Mouse (Mus musculus) heart, embryonic 12.5 days (tissue): Measurements from ENCODE around the gene Tle6. TPM values are rescaled to one million over a fixed set of nuclear protein-coding genes. Genes with fewer than 3 reads are reported as not detected.
A peak's percentile ranks its signal among the peaks of the same experiment; 100 is the strongest.

Experiments
- ATAC-seq: fragments of 200-750 bp; cut with Nextera tagmentation; 2 replicates; pipeline ENCODE4 v1.8.0; 2017; ENCODE audit warnings: moderate TSS enrichment, moderate library complexity; ENCODE audit not compliant: insufficient number of reproducible peaks, low FRiP score
- H3K27ac ChIP-seq: fragments of 300-500 bp; sonication (generic); 2 replicates; pipeline ENCODE4 v1.5.1; 2016; ENCODE audit warnings: mild to moderate bottlenecking, moderate library complexity; ENCODE audit not compliant: poor library complexity, severe bottlenecking
- H3K27me3 ChIP-seq: fragments of 300-500 bp; sonication (generic); replicated peaks from 2 replicates; pipeline ENCODE4 v1.6.1; 2016; ENCODE audit warnings: mild to moderate bottlenecking, moderate library complexity
- H3K36me3 ChIP-seq: fragments of 300-500 bp; sonication (generic); 2 replicates; pipeline ENCODE4 v1.6.1; 2016; ENCODE audit warnings: mild to moderate bottlenecking, moderate library complexity
- H3K4me1 ChIP-seq: fragments of 300-500 bp; sonication (generic); replicated peaks from 2 replicates; pipeline ENCODE4 v1.6.1; 2016; ENCODE audit warnings: mild to moderate bottlenecking
- H3K4me2 ChIP-seq: fragments of 300-500 bp; sonication (generic); 2 replicates; pipeline ENCODE4 v1.6.1; 2016; ENCODE audit warnings: mild to moderate bottlenecking, moderate library complexity
- H3K4me3 ChIP-seq: fragments of 300-500 bp; sonication (generic); 2 replicates; pipeline ENCODE4 v1.5.1; 2016; ENCODE audit warnings: mild to moderate bottlenecking
- H3K9ac ChIP-seq: fragments of 300-500 bp; sonication (generic); 2 replicates; pipeline ENCODE4 v1.6.1; 2016; ENCODE audit warnings: mild to moderate bottlenecking, moderate library complexity
- H3K9me3 ChIP-seq: fragments of 300-500 bp; sonication (generic); replicated peaks from 2 replicates; pipeline ENCODE4 v1.6.1; 2016; ENCODE audit warnings: mild to moderate bottlenecking, moderate library complexity
- WGBS: fragments of 180-500 bp; shearing (Covaris S2); methylation state at CpG from one replicate; pipeline ENCODE4 v1.1.7; 2016; 5-methylcytosine and 5-hydroxymethylcytosine counted together
- polyA plus RNA-seq: library from polyadenylated mRNA; unstranded; fragments of >200 nt; fragmentation: Nextera tagmentation; extraction: Ambion mirVana; gene quantifications from 2 replicates; pipeline ENCODE4 v1.2.1, GENCODE M21; 2016

Gene Tle6
- polyA plus RNA-seq, 1 experiment from 2014 or later = 27.2 TPM

GRCm38 (mm10) chr10:81546788-81547571 is 53.9 kb downstream of the Tle6 start:
- 90% methylated on average over 13 of the region's 13 CpGs for WGBS
- Histone ChIP-seq H3K36me3 (no peaks in the 10 kb centered on the region), H3K4me2 (no peak overlapping the region), H3K4me1 (peaks cover 40% of the 10 kb centered on the region), H3K27ac (no peak overlapping the region), H3K9ac (peak overlapping the region; percentile 42), H3K9me3 (no peaks in the 10 kb centered on the region), H3K4me3 (no peak overlapping the region), H3K27me3 (no peaks in the 10 kb centered on the region)
- no peak for ATAC-seq

DNA sequence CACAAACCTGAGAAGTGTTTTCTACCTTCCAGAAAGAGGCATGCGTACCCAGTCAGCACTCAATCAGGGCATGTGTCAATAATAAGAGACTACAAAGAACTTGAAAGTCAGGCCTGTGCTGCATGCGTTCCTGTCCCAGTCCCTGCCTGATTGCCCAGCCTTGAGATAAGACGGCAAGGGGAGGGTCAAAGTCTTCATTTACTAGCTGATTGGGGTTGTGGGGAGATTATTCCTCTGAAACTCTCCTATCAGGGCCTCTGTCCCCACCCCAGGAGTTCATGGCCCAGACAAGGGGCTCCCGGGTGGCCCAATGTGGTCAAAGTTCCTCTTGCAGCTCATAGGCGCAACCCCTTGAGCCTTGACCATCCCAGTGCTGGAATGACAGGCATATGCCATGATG is 54.5 kb downstream of the Tle6 start:
- Histone ChIP-seq H3K9me3 (no peaks in the 10 kb centered on the region), H3K36me3 (no peaks in the 10 kb centered on the region), H3K4me3 (no peak overlapping the region), H3K9ac (peak overlapping the region; percentile 42), H3K27ac (no peak overlapping the region), H3K27me3 (no peaks in the 10 kb centered on the region), H3K4me1 (peaks cover 44% of the 10 kb centered on the region), H3K4me2 (no peak overlapping the region)
- WGBS = 43% methylated on average over 5 of the region's 5 CpGs
- ATAC-seq = no peak

DNA sequence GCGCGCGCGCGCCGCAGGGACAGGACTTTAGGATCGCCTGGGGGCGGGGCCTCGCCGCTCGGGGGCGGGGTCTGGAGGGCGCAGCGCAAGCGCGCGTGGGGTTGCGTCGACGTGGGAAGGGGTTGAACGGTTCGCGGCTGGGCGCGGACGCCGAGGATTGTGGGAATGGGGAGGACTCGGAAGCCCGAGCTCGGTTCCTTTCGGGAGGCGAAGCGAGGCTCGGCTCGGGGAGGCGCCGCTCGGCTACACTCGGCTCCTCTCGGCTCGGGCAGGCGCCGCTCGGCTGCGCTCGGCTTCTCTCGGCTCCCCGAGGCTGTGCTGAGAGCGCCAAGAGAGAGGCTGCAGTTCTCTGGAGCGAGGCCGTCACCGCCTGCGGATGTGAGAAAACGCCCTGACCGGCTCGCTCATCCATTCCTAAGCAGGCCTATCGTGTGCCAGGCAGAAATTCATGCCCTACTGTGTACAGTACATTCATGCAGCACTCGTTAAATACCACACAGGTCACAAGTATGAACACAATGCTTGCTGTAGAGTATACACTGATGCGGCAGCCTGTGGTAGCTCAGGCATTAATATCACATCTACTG is 55.6 kb downstream of the Tle6 start, which contains the start of gene Gna11:
Gene Gna11 (minus strand): TSS at position 30 of the 587 bp plus-strand sequence.
- H3K27me3 ChIP-seq = no peaks in the 10 kb centered on the region
- 1% methylated on average over 59 of the region's 59 CpGs for WGBS
- H3K4me2 ChIP-seq = peak within 1 kb of the TSS; percentile 99
- peak within 1 kb of the TSS; percentile 99 for H3K4me3 ChIP-seq
- H3K9me3 ChIP-seq = no peaks in the 10 kb centered on the region
- peak; percentile 94 for ATAC-seq
- peaks cover 49% of the 10 kb centered on the region for H3K4me1 ChIP-seq
- peak within 1 kb of the TSS; percentile 96 for H3K9ac ChIP-seq
- peaks cover 2% of the 10 kb centered on the region; the same call in 1 of the 2 replicates for H3K36me3 ChIP-seq
- H3K27ac ChIP-seq = peak within 1 kb of the TSS; percentile 74

DNA sequence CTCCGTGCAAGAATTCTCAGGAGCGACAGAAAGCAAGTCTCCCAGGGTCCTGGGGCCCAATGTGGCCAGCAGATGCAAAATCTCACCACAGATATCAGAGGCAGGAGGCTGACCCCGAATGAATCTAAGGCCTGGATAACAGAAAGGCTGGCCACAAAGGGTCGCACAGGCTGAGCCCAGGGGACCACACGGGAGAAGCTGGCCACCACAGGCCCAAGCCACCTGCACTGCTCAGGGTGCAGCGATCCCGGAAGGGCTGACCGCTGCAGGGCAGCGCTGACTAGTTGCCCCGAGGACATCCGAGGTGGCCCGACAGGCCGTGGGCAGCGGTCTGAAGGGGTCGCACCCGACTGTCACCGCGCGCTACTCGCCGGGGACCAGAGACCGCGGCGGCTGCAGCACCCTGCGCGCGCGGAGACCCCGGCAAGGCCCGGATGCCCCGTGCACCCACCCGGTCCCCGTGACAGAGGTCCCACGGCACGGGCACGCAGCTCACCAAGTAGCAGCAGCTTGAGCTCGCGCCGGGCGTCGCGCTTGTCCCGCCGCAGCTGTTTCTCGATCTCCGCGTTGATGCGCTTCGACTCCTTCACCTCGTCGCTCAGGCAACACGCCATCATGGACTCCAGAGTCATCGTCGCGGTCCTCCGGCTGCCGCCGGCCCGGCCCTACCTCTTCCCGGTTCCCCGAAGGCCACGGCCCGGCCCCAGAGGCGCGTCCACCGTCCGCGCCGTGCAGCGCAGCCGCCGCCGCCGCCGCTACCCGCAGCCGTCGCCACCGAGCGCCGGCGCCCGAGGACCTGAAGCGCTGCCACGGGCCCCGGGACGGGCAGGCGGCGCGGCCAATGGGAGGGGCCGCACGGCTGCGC is 56.3 kb downstream of the Tle6 start:
- peak overlapping the region; percentile 99 for H3K4me2 ChIP-seq
- H3K27me3 ChIP-seq = no peaks in the 10 kb centered on the region
- ATAC-seq = peak; percentile 1; the same call in 1 of the 2 replicates
- WGBS = under 1% methylated on average over 82 of the region's 93 CpGs
- H3K4me3 ChIP-seq = peak overlapping the region; percentile 99
- no peaks in the 10 kb centered on the region for H3K9me3 ChIP-seq
- peak overlapping the region; percentile 74 for H3K27ac ChIP-seq
- H3K4me1 ChIP-seq = peaks cover 49% of the 10 kb centered on the region
- H3K9ac ChIP-seq = peak overlapping the region; percentile 96
- H3K36me3 ChIP-seq = peaks cover 8% of the 10 kb centered on the region

DNA sequence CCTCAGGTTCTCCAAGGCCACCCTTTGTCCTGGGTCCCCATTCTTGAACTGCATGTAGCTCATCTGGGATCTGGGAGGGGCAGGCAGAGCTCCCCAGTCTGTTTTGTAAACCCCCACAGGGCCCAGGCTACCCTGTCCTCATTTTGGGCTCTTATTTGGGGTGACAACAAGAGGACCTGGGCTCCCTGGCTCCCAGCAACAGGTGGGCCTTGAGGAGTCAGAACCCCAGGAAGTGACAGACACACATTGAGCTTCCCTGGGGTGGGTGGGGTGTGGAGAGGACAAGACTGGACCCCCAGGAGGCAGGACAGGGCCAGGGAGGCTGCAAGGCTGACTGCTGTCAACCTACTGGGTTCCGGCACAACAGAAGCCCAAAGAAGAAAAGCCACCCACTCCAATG is 57.2 kb downstream of the Tle6 start:
- peak overlapping the region; percentile 99 for H3K4me2 ChIP-seq
- H3K27me3 ChIP-seq = no peaks in the 10 kb centered on the region
- no peak for ATAC-seq
- H3K4me1 ChIP-seq = peaks cover 49% of the 10 kb centered on the region
- no peak overlapping the region for H3K27ac ChIP-seq
- peak overlapping the region; percentile 96 for H3K9ac ChIP-seq
- WGBS = 83% methylated on average over 1 of the region's 1 CpGs
- no peaks in the 10 kb centered on the region for H3K9me3 ChIP-seq
- H3K4me3 ChIP-seq = peak overlapping the region; percentile 99
- H3K36me3 ChIP-seq = peaks cover 13% of the 10 kb centered on the region

DNA sequence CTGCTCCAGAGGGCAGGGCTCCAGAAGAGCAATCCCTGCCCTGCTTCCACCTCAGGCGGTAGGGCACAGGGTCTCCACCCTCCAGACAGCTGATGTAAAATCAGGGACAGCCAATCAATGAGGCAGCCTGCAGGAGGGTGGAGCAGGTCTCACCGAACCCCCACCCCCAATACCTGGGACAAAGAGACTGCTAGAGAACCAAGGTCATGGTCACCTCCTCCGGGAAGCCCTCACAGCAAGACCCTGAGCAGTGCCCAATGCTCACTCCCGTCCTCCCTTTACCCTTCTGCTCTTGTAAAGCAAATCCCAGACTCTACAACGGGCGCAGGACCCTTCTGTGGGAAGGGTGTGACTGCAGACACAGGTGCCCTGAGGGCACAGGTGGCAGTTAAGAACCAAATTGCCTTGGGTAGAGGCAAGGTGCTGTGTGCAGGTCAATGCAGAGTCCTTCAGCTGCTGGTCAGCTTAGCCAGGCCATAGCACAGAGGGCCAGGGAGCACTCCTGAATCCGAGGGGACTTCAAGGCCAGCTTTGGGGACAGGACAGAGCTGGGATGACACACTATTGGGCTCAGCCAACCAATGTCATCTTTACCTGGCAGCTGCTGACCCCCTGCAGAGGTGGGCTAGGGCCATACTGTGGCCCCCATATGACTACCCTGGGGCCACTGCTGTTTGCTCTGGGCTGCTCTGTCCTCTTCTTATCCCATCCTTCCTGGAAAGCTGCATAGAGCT is 58.0 kb downstream of the Tle6 start:
- Histone ChIP-seq H3K4me3 (peak overlapping the region; percentile 99), H3K27ac (no peak overlapping the region), H3K4me2 (peak overlapping the region; percentile 99), H3K36me3 (peaks cover 14% of the 10 kb centered on the region), H3K9ac (peak overlapping the region; percentile 96), H3K27me3 (no peaks in the 10 kb centered on the region), H3K9me3 (no peaks in the 10 kb centered on the region), H3K4me1 (peaks cover 49% of the 10 kb centered on the region)
- ATAC-seq = no peak
- WGBS = 78% methylated on average over 7 of the region's 7 CpGs

- Histone ChIP-seq H3K36me3 (peaks cover 21% of the 10 kb centered on the region), H3K4me2 (peak overlapping the region; percentile 99), H3K4me1 (peaks cover 49% of the 10 kb centered on the region), H3K9me3 (no peaks in the 10 kb centered on the region), H3K27me3 (no peaks in the 10 kb centered on the region), H3K9ac (peak overlapping the region; percentile 63), H3K4me3 (no peak overlapping the region), H3K27ac (peak overlapping the region; percentile 22)
- no peak for ATAC-seq
- WGBS = 45% methylated on average over 10 of the region's 10 CpGs
Measured at GRCm38 (mm10) chr10:81541803-81542202, 59.1 kb downstream of the Tle6 start.

GRCm38 (mm10) chr10:81541363-81541762 is 59.5 kb downstream of the Tle6 start:
- Histone ChIP-seq H3K4me1 (peaks cover 44% of the 10 kb centered on the region), H3K27ac (peak overlapping the region; percentile 22; the same call in 1 of the 2 replicates), H3K9me3 (no peaks in the 10 kb centered on the region), H3K4me3 (no peak overlapping the region), H3K4me2 (peak overlapping the region; percentile 99), H3K9ac (peak overlapping the region; percentile 63), H3K36me3 (peaks cover 21% of the 10 kb centered on the region), H3K27me3 (no peaks in the 10 kb centered on the region)
- ATAC-seq = no peak
- WGBS = 76% methylated on average over 5 of the region's 5 CpGs
